Mouse (Mus musculus): Measurements from ENCODE around the gene Mpzl1. TPM values are rescaled to one million over a fixed set of nuclear protein-coding genes. Genes with fewer than 3 reads are reported as not detected.

The Mpzl1 gene
- polyA plus RNA-seq, 1 experiment from 2014 or later, result 164 TPM

DNA sequence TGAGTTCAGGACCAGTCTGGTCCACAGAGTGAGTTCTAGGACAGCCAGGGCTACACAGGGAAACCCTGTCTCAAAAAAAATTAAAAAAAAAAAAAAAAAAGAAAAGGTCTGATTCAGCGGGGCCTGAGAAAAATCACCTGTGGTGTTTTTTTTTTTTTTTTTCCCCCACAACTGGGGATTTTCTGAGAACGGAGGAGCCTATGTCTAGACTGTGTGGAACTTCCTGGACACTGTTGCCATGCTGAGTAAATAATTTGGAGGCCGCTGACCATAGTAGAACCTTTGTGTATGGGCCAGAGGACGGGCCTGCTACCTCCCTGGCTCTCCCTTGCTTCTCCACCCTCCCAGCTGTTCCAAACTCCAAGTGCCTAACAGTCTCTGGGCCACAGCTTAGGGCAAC, 34.6 kb upstream of the Mpzl1 start:
- Histone ChIP-seq H3K27me3 (no peaks in the 10 kb centered on the region), H3K4me3 (no peak overlapping the region), H3K4me2 (replicated peaks) (no peak overlapping the region), H3K9me3 (no peaks in the 10 kb centered on the region), H3K36me3 (no peaks in the 10 kb centered on the region), H3K9ac (no peak overlapping the region), H3K27ac (no peak overlapping the region), H3K4me1 (no peaks in the 10 kb centered on the region; the same call in 1 of the 2 replicates)
- WGBS, result 65% methylated on average over 4 of the region's 4 CpGs
- ATAC-seq (ENCODE audit: insufficient number of reproducible peaks, insufficient read depth, low FRiP score, low TSS enrichment), result no peak

DNA sequence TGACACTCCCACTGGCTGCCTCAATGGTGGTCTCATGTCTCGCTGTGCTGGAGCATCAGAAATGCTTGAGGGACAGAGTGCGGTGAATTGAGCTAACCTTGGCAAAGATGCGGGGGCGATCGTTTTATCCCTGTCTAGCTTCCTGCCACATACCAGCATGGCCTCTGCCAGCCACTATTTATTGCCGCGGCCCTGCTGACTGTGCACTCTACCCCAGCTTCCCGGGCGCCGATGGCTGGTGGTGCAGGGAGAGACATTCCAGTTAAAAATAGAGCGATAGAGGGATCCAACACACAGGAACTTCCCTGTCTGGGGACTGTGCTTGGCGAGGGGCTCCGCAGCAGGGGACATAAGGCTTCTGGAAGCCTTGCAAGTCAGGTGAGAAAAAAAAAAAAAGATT, 33.0 kb upstream of the Mpzl1 start:
- 58% methylated on average over 13 of the region's 13 CpGs for WGBS
- no peak for ATAC-seq (ENCODE audit: insufficient number of reproducible peaks, insufficient read depth, low FRiP score, low TSS enrichment)
- no peak overlapping the region for H3K9ac ChIP-seq
- H3K27ac ChIP-seq, result no peak overlapping the region
- H3K4me3 ChIP-seq, result no peak overlapping the region
- no peak overlapping the region for H3K4me2 ChIP-seq (replicated peaks)
- no peaks in the 10 kb centered on the region for H3K36me3 ChIP-seq
- no peaks in the 10 kb centered on the region for H3K9me3 ChIP-seq
- no peaks in the 10 kb centered on the region for H3K27me3 ChIP-seq
- no peaks in the 10 kb centered on the region; the same call in none of the 2 replicates for H3K4me1 ChIP-seq

DNA sequence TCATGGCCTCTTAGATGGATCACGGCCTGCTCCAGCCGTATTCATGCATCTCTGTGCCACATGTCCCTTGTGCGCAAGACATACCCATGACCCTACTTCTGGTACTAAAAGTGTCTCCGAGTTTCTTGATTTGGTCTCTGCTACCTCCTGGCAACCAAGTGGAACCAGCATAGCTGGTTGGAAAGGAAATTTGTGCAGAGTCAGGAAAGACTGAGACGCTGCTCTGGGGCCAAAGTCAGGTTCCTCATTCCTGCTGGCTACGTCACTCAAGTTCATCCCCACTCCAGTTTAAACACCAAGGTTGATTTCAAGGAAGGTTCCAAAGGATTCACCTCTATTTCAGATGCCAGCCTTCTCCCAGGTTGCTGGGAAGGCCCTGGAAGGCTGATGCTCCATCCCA, 32.6 kb upstream of the Mpzl1 start:
- Histone ChIP-seq H3K4me2 (replicated peaks) (no peak overlapping the region), H3K27me3 (no peaks in the 10 kb centered on the region), H3K36me3 (no peaks in the 10 kb centered on the region), H3K9me3 (no peaks in the 10 kb centered on the region), H3K4me1 (no peaks in the 10 kb centered on the region; the same call in none of the 2 replicates), H3K4me3 (no peak overlapping the region), H3K9ac (no peak overlapping the region), H3K27ac (no peak overlapping the region)
- WGBS, result 90% methylated on average over 6 of the region's 6 CpGs
- no peak for ATAC-seq (ENCODE audit: insufficient number of reproducible peaks, insufficient read depth, low FRiP score, low TSS enrichment)

DNA sequence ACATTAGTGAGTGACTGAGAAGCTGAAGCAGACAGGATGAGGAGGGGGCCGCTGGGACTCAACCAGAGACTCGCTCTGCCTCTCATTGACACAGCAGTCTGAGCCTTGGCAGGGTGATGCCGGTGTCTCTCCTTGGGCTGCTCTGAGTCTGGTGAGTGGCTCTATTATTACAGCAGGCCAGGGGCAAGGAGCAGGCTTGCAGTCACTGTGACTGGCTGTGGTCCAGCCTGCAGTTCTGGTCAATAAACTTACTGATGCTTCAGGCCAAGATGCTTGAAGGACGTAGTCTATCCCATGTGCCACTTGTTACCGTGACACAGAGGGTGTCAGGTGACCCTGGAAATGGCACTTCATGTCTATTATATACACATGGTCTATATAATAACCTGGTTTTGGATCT, 31.4 kb upstream of the Mpzl1 start:
- Histone ChIP-seq H3K4me3 (no peak overlapping the region), H3K27ac (no peak overlapping the region), H3K4me1 (no peaks in the 10 kb centered on the region; the same call in none of the 2 replicates), H3K9me3 (no peaks in the 10 kb centered on the region), H3K4me2 (replicated peaks) (no peak overlapping the region), H3K9ac (no peak overlapping the region), H3K27me3 (no peaks in the 10 kb centered on the region), H3K36me3 (no peaks in the 10 kb centered on the region)
- ATAC-seq (ENCODE audit: insufficient number of reproducible peaks, insufficient read depth, low FRiP score, low TSS enrichment), result no peak
- 77% methylated on average over 5 of the region's 5 CpGs for WGBS

DNA sequence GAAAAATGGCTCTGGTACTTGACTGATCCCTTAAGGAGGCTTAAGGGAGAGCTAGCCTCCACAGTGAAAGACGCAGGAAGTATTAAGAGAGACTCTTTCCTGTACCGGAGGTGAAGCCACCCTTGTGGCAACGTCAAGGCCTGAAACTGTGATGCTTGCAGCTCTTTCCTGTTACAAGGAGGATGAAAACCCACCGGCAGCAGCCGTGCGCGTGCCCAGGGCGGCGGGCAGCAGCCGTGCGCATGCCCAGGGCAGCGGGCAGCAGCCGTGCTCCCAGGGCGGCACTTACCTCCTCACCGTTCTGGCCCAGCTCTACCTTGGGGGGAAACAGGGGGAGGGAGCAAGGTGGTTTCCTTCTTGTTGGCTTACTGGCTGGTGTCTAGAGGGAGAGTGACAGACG, 28.9 kb upstream of the Mpzl1 start:
- H3K36me3 ChIP-seq, result no peaks in the 10 kb centered on the region
- no peaks in the 10 kb centered on the region; the same call in none of the 2 replicates for H3K4me1 ChIP-seq
- H3K27ac ChIP-seq, result peak overlapping the region; percentile 46; the same call in 1 of the 2 replicates
- H3K4me3 ChIP-seq, result no peak overlapping the region
- no peak overlapping the region for H3K9ac ChIP-seq
- no peak overlapping the region for H3K4me2 ChIP-seq (replicated peaks)
- H3K27me3 ChIP-seq, result no peaks in the 10 kb centered on the region
- no peaks in the 10 kb centered on the region for H3K9me3 ChIP-seq
- WGBS, result 74% methylated on average over 16 of the region's 16 CpGs
- no peak for ATAC-seq (ENCODE audit: insufficient number of reproducible peaks, insufficient read depth, low FRiP score, low TSS enrichment)

DNA sequence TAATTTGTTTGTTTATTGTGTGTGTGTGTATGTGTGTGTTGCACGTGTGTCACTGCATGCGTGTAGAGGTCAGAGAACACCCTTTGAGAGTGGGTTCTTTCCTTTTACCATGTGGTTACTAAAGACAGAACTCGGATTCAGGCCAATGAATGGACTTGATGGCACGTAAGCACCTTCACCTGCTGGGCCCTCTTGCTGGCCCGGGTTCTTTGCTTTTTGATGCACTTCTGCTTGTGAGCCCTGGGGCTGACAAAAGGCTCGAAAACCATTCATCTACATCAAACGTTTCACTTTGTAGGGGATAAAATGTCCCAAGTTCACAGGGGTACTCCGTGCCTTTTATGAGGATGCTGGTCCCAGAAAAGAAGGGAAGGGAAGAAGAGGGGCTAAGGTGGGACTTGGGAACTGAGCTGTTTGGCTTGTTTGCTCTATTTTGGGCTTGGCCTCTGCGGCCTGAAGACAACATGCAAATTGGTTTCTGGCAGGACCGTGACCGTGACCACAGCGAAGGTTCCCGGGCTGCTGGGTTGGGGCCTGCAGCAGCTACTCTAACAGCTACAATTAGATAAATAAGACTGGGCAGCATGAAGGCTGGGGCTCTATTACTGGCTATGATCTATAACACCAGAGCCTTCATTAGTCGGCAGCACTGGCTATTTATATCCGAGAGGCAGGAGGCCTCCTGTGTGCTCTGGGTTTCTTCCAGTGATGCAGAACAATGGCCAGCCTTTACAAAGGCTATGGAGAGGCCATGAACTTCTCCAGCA, 28.3 kb upstream of the Mpzl1 start:
- H3K4me2 ChIP-seq (replicated peaks), result no peak overlapping the region
- no peak overlapping the region for H3K9ac ChIP-seq
- no peaks in the 10 kb centered on the region for H3K27me3 ChIP-seq
- H3K4me1 ChIP-seq, result no peaks in the 10 kb centered on the region; the same call in 1 of the 2 replicates
- 54% methylated on average over 15 of the region's 15 CpGs for WGBS
- no peaks in the 10 kb centered on the region for H3K36me3 ChIP-seq
- no peak for ATAC-seq (ENCODE audit: insufficient number of reproducible peaks, insufficient read depth, low FRiP score, low TSS enrichment)
- H3K9me3 ChIP-seq, result no peaks in the 10 kb centered on the region
- 0 out of 2 replicates have a peak overlapping the region, but pooled peaks have one; percentile 46 for H3K27ac ChIP-seq
- H3K4me3 ChIP-seq, result no peak overlapping the region

DNA sequence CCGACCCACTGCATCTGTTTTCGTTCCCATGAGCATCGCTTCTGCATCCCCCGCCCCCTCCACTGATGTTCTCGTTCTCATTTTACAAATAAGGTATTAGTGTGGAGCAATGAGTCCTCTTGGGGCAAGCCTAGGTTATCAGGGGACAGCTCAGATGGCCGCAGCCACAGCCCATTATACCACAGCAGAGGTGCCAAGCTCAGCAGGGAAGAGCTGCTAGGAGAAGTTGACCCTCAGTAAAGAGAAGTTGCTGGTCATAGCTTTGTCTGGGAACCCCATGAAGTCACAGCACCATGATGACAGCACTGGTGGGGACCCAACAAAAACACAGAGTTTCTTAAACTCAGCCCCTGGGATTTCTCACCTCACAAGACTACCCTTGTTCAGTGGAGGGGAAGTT, 27.4 kb upstream of the Mpzl1 start:
- no peak overlapping the region for H3K4me2 ChIP-seq (replicated peaks)
- no peak overlapping the region for H3K9ac ChIP-seq
- no peak for ATAC-seq (ENCODE audit: insufficient number of reproducible peaks, insufficient read depth, low FRiP score, low TSS enrichment)
- no peaks in the 10 kb centered on the region for H3K9me3 ChIP-seq
- no peak overlapping the region for H3K4me3 ChIP-seq
- H3K27me3 ChIP-seq, result no peaks in the 10 kb centered on the region
- WGBS, result 71% methylated on average over 6 of the region's 6 CpGs
- no peak overlapping the region for H3K27ac ChIP-seq
- peaks cover 4% of the 10 kb centered on the region; the same call in 1 of the 2 replicates for H3K36me3 ChIP-seq
- no peaks in the 10 kb centered on the region; the same call in 1 of the 2 replicates for H3K4me1 ChIP-seq

DNA sequence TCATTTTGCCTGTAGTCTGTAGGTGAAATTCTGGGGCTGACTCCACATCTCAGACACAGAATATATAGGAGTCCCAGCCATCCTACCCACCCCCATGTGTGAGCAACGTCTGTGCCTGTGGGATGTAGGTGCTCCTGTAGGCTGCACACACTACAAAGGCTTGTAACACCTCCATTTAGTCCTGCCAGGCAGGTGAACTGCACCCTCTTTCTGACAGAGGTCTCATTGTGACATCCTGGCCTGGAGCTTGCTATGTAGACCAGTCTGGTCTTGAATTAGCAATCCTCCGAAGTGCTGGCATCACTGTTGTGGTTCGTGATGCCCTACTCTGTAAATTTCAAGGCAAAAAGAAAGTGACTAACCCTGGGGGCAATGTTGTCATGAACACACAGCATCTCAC, 26.9 kb upstream of the Mpzl1 start:
- Histone ChIP-seq H3K27ac (no peak overlapping the region), H3K27me3 (no peaks in the 10 kb centered on the region), H3K4me1 (no peaks in the 10 kb centered on the region; the same call in 1 of the 2 replicates), H3K4me2 (replicated peaks) (no peak overlapping the region), H3K9ac (no peak overlapping the region), H3K4me3 (no peak overlapping the region), H3K9me3 (no peaks in the 10 kb centered on the region), H3K36me3 (peaks cover 4% of the 10 kb centered on the region; the same call in 1 of the 2 replicates)
- ATAC-seq (ENCODE audit: insufficient number of reproducible peaks, insufficient read depth, low FRiP score, low TSS enrichment), result no peak
- WGBS, result 53% methylated on average over 3 of the region's 3 CpGs

DNA sequence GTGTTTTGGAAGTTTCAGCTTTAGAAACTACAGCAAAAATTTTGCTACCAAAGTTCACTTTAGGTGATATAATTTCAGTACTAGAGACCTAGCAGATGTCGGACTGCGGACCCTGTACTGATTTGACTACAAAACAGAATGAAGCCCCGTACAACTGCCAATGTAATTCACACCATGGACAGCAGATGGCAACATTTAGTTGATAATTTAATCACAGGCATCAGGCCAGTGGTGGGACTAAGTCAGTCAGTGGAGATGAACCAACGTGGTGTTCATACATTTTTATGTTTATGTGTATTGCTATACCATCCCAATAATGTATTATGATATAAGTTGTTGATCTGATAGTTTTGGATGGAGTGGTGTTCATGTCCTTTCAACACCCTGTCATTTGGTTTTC, 26.4 kb upstream of the Mpzl1 start:
- WGBS, result 19% methylated on average over 4 of the region's 4 CpGs

DNA sequence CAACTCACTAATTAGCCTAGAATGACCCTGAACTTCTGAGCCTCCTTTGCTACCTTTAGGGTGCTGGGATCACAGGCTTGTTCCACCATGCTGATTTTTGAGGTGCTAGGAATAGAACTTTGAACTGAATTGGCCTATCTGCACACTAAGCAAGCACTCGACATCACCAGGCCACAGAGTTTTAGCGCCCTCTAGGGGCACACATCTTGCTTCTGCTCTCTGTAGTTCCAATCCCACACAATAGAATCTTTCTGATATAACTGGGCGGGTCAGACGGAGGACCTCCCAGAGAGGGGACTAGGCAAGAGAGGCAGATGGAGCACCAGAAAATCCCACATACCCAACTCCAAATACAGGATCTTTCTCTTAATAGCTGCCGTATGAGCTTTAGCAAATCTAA, 24.3 kb upstream of the Mpzl1 start:
- Histone ChIP-seq H3K27ac (no peak overlapping the region), H3K9ac (no peak overlapping the region), H3K4me2 (replicated peaks) (no peak overlapping the region), H3K36me3 (peaks cover 4% of the 10 kb centered on the region; the same call in 1 of the 2 replicates), H3K4me3 (no peak overlapping the region), H3K27me3 (no peaks in the 10 kb centered on the region), H3K4me1 (no peaks in the 10 kb centered on the region; the same call in 1 of the 2 replicates), H3K9me3 (no peaks in the 10 kb centered on the region)
- WGBS, result 34% methylated on average over 5 of the region's 5 CpGs
- ATAC-seq (ENCODE audit: insufficient number of reproducible peaks, insufficient read depth, low FRiP score, low TSS enrichment), result 0 out of 2 replicates have a peak, but pooled peaks have one; percentile 44

More for the DNA sequence above, 26.4 kb upstream of the Mpzl1 start:
- Histone ChIP-seq H3K36me3 (peaks cover 4% of the 10 kb centered on the region; the same call in 1 of the 2 replicates), H3K27ac (no peak overlapping the region), H3K9ac (no peak overlapping the region), H3K9me3 (no peaks in the 10 kb centered on the region), H3K4me1 (no peaks in the 10 kb centered on the region; the same call in 1 of the 2 replicates), H3K4me3 (no peak overlapping the region), H3K4me2 (replicated peaks) (no peak overlapping the region), H3K27me3 (no peaks in the 10 kb centered on the region)
- ATAC-seq (ENCODE audit: insufficient number of reproducible peaks, insufficient read depth, low FRiP score, low TSS enrichment), result no peak

DNA sequence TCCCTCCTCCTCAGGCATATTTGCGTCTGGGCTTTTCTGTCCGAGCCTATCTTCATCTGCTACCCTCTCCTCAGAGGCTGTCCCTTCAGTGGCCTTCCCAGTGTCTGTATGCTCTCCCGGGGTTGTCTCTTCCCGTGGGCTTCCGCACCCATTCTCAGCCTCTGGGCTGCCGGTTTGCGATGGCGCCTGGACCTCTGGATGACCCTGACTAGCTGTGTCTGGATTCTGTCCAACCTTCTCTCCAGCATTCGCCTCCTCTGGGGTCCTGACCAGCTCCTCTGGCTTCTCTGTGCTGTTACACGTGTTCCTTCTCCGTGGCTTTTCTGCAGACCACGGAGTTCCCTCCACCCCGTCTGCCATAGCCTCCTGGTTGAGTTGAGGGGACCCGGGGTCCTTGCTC, 21.1 kb upstream of the Mpzl1 start:
- Histone ChIP-seq H3K4me1 (no peaks in the 10 kb centered on the region), H3K27me3 (no peaks in the 10 kb centered on the region), H3K4me3 (no peak overlapping the region), H3K9ac (no peak overlapping the region), H3K36me3 (peaks cover 4% of the 10 kb centered on the region; the same call in 1 of the 2 replicates), H3K27ac (no peak overlapping the region), H3K4me2 (replicated peaks) (no peak overlapping the region), H3K9me3 (no peaks in the 10 kb centered on the region)
- 88% methylated on average over 14 of the region's 14 CpGs for WGBS
- no peak for ATAC-seq (ENCODE audit: insufficient number of reproducible peaks, insufficient read depth, low FRiP score, low TSS enrichment)

DNA sequence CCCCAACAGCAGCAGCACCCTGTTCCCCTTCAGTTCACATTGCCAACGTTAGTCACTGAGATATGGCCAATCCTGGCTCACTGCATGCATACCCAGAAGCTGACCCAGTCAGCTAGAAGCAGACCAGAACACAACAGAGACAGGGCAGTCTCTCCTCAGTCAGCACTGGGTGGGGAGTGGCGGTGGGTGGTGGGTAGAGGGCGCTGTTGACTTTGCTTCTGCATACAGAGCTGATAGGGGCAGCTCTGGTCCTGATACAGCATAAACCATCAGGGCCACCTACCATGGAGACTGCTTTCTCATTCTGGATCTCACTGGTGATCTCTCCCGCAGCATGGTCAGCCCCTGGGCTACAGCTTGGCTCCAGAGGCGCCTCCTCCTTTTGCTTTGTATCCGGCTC, 20.7 kb upstream of the Mpzl1 start:
- no peak overlapping the region for H3K27ac ChIP-seq
- H3K27me3 ChIP-seq, result no peaks in the 10 kb centered on the region
- no peaks in the 10 kb centered on the region for H3K9me3 ChIP-seq
- no peak overlapping the region for H3K4me2 ChIP-seq (replicated peaks)
- H3K4me3 ChIP-seq, result no peak overlapping the region
- peaks cover 4% of the 10 kb centered on the region; the same call in 1 of the 2 replicates for H3K36me3 ChIP-seq
- no peak for ATAC-seq (ENCODE audit: insufficient number of reproducible peaks, insufficient read depth, low FRiP score, low TSS enrichment)
- WGBS, result 80% methylated on average over 6 of the region's 6 CpGs
- H3K4me1 ChIP-seq, result no peaks in the 10 kb centered on the region
- no peak overlapping the region for H3K9ac ChIP-seq
